Mouse (Mus musculus) neural tube, embryonic 15.5 days (tissue): ENCODE measurements around the gene Phrf1. TPM values are rescaled to one million over a fixed set of nuclear protein-coding genes. Genes with fewer than 3 reads are reported as not detected.
"Not testable (repeated sequence)": the region's sequence is repeated elsewhere in the genome, so short reads cannot be mapped to it uniquely, and the experiment has no call there.

ENCODE experiments used
- ATAC-seq: fragments of 200-750 bp; cut with Nextera tagmentation; 2 replicates; pipeline ENCODE4 v1.8.0; 2017; ENCODE audit warnings: mild to moderate bottlenecking, moderate TSS enrichment, moderate library complexity; ENCODE audit not compliant: low FRiP score
- H3K27ac ChIP-seq: fragments of 300-500 bp; sonication (generic); replicated peaks from 2 replicates; pipeline ENCODE4 v1.5.1; 2015; ENCODE audit warnings: mild to moderate bottlenecking, inconsistent platforms
- H3K27me3 ChIP-seq: fragments of 300-500 bp; sonication (generic); replicated peaks from 2 replicates; pipeline ENCODE4 v1.6.1; 2015; ENCODE audit warnings: inconsistent platforms
- H3K36me3 ChIP-seq: fragments of 300-500 bp; sonication (generic); 2 replicates; pipeline ENCODE4 v1.6.1; 2015; ENCODE audit warnings: inconsistent platforms
- H3K4me1 ChIP-seq: fragments of 300-500 bp; sonication (generic); 2 replicates; pipeline ENCODE4 v1.6.1; 2015; ENCODE audit warnings: inconsistent platforms
- H3K4me2 ChIP-seq: fragments of 300-500 bp; sonication (generic); 2 replicates; pipeline ENCODE4 v1.6.1; 2015; ENCODE audit warnings: inconsistent platforms, mild to moderate bottlenecking, moderate library complexity
- H3K4me3 ChIP-seq: fragments of 300-500 bp; sonication (generic); replicated peaks from 2 replicates; pipeline ENCODE4 v1.5.1; 2015; ENCODE audit warnings: mild to moderate bottlenecking, inconsistent platforms
- H3K9ac ChIP-seq: fragments of 300-500 bp; sonication (generic); replicated peaks from 2 replicates; pipeline ENCODE4 v1.6.1; 2015; ENCODE audit warnings: mild to moderate bottlenecking, inconsistent platforms
- H3K9me3 ChIP-seq: fragments of 300-500 bp; sonication (generic); replicated peaks from 2 replicates; pipeline ENCODE4 v1.6.1; 2016; ENCODE audit warnings: inconsistent platforms
- WGBS: fragments of 180-500 bp; shearing (Covaris S2); methylation state at CpG from one replicate; pipeline ENCODE4 v1.1.7; 2015; ENCODE audit warnings: mixed read lengths; 5-methylcytosine and 5-hydroxymethylcytosine counted together
- polyA plus RNA-seq: library from polyadenylated mRNA; unstranded; fragments of >200 nt; fragmentation: Nextera tagmentation; extraction: Ambion mirVana; gene quantifications from 2 replicates; pipeline ENCODE4 v1.2.1, GENCODE M21; 2015

Phrf1 gene
- polyA plus RNA-seq, 1 experiment from 2014 or later: 54.9 TPM

DNA sequence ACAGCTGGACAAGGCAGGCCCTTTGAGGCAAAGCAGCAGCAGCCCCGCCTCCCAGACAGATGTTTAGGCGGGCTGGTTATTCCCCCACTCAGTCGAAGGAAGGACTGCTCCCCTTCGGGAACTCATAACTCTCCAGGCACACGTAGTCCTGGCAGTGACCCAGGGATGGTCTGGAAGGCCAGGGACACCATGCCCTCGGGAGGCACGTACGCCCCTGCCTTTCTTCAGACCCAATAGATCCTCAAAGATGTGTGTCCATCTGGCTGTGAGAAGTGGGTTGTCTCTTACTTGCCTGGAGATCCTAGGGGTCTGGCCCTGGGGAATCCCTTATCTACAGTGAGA, 6.5 kb upstream of the Phrf1 start:
- Histone ChIP-seq H3K4me1 (peaks cover 24% of the 10 kb centered on the region), H3K27ac (peak overlapping the region; percentile 74), H3K27me3 (no peaks in the 10 kb centered on the region), H3K36me3 (0 out of 2 replicates have a peak, but pooled peaks cover 4% of the 10 kb centered on the region), H3K4me2 (peak overlapping the region; percentile 77), H3K4me3 (peak overlapping the region; percentile 41), H3K9ac (peak overlapping the region; percentile 38; the same call in 1 of the 2 replicates), H3K9me3 (no peaks in the 10 kb centered on the region)
- WGBS: 6% methylated on average over 8 of the region's 8 CpGs
- ATAC-seq: no peak

GRCm38 (mm10) chr7:141222696-141223215, 5.8 kb upstream of the Phrf1 start:
- Histone ChIP-seq H3K4me3 (peak overlapping the region; percentile 41; the same call in 1 of the 2 replicates), H3K27ac (peak overlapping the region; percentile 74), H3K4me1 (peaks cover 23% of the 10 kb centered on the region), H3K27me3 (no peaks in the 10 kb centered on the region), H3K9me3 (no peaks in the 10 kb centered on the region), H3K9ac (no peak overlapping the region), H3K4me2 (peak overlapping the region; percentile 77), H3K36me3 (0 out of 2 replicates have a peak, but pooled peaks cover 4% of the 10 kb centered on the region)
- 90% methylated on average over 4 of the region's 4 CpGs for WGBS
- no peak for ATAC-seq

- Histone ChIP-seq H3K4me1 (peaks cover 38% of the 10 kb centered on the region), H3K4me2 (no peak overlapping the region), H3K4me3 (no peak overlapping the region), H3K9ac (no peak overlapping the region), H3K27ac (no peak overlapping the region), H3K36me3 (peaks cover 8% of the 10 kb centered on the region), H3K27me3 (no peaks in the 10 kb centered on the region), H3K9me3 (no peaks in the 10 kb centered on the region)
- no peak for ATAC-seq
- WGBS: 86% methylated on average over 6 of the region's 6 CpGs
These were observed 2.0 kb upstream of the Phrf1 start for GRCm38 (mm10) chr7:141226535-141226934.

GRCm38 (mm10) chr7:141227796-141228195, 788 bp upstream of the Phrf1 start:
- H3K9me3 ChIP-seq: no peaks in the 10 kb centered on the region
- peaks cover 33% of the 10 kb centered on the region for H3K4me1 ChIP-seq
- no peaks in the 10 kb centered on the region for H3K27me3 ChIP-seq
- H3K27ac ChIP-seq: peak overlapping the region; percentile 100
- peak overlapping the region; percentile 90 for H3K4me3 ChIP-seq
- peaks cover 21% of the 10 kb centered on the region for H3K36me3 ChIP-seq
- H3K4me2 ChIP-seq: peak overlapping the region; percentile 83
- no peak for ATAC-seq
- 0 out of 2 replicates have a peak overlapping the region, but pooled peaks have one; percentile 94 for H3K9ac ChIP-seq
- WGBS: 87% methylated on average over 4 of the region's 4 CpGs

DNA sequence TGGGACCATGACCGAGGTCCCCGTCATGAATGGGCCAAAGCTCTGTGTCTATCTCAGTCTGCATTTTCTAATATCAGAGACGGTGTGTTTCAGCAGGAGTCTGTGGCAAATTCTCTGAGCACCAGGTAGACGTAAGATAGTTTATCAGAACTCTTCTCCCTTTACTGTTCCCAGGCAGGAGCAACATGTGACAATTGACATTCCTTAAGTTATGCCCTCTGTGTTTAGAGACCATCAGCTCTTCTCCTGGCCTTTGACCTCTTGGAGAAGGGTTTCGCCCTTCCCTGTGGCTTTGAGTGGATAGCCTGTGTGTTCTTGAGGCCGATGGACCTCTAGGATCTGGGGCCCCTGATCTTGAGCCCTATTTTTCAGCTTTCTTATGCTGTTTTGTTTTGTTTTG, 1.1 kb downstream of the Phrf1 start:
- WGBS: 73% methylated on average over 6 of the region's 6 CpGs
- H3K4me2 ChIP-seq: peak overlapping the region; percentile 83
- H3K27ac ChIP-seq: no peak overlapping the region
- peaks cover 32% of the 10 kb centered on the region for H3K4me1 ChIP-seq
- no peaks in the 10 kb centered on the region for H3K27me3 ChIP-seq
- peaks cover 40% of the 10 kb centered on the region for H3K36me3 ChIP-seq
- H3K9ac ChIP-seq: peak overlapping the region; percentile 94
- ATAC-seq: no peak
- H3K9me3 ChIP-seq: no peaks in the 10 kb centered on the region
- peak overlapping the region; percentile 90 for H3K4me3 ChIP-seq

DNA sequence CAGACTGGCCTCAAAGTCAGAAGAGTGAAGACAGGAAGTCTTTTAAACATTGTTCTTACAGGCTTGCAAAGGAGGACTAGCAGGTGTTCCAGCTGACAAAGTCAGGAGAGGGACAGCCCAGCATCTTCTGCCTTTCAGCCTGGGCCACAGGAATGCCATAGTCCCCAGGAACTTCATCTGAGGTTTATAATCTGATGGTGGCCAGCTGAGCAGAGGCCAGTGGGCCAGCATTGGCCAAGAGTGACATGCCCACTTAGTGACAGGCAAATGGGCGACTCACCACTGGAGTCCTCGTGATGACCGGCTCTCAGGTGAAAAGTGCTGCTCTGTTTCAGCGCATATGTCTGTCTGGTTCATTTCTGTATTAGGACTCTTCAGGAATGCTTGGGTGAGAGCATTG, 2.0 kb downstream of the Phrf1 start:
- no peak overlapping the region for H3K9ac ChIP-seq
- H3K9me3 ChIP-seq: no peaks in the 10 kb centered on the region
- no peak overlapping the region for H3K27ac ChIP-seq
- H3K36me3 ChIP-seq: peaks cover 47% of the 10 kb centered on the region
- no peaks in the 10 kb centered on the region for H3K27me3 ChIP-seq
- WGBS: 97% methylated on average over 4 of the region's 4 CpGs
- ATAC-seq: no peak
- peak overlapping the region; percentile 83; the same call in 1 of the 2 replicates for H3K4me2 ChIP-seq
- peaks cover 32% of the 10 kb centered on the region for H3K4me1 ChIP-seq
- H3K4me3 ChIP-seq: peak overlapping the region; percentile 7; the same call in 1 of the 2 replicates

GRCm38 (mm10) chr7:141231111-141231510, 2.5 kb downstream of the Phrf1 start:
- H3K9me3 ChIP-seq: no peaks in the 10 kb centered on the region
- 92% methylated on average over 3 of the region's 3 CpGs for WGBS
- ATAC-seq: no peak
- no peaks in the 10 kb centered on the region for H3K27me3 ChIP-seq
- H3K27ac ChIP-seq: no peak overlapping the region
- no peak overlapping the region for H3K4me3 ChIP-seq
- H3K36me3 ChIP-seq: peaks cover 50% of the 10 kb centered on the region
- H3K4me2 ChIP-seq: no peak overlapping the region
- no peak overlapping the region for H3K9ac ChIP-seq
- peaks cover 32% of the 10 kb centered on the region for H3K4me1 ChIP-seq

- H3K4me3 ChIP-seq: no peak overlapping the region
These were observed 3.0 kb downstream of the Phrf1 start for GRCm38 (mm10) chr7:141231551-141231950.

DNA sequence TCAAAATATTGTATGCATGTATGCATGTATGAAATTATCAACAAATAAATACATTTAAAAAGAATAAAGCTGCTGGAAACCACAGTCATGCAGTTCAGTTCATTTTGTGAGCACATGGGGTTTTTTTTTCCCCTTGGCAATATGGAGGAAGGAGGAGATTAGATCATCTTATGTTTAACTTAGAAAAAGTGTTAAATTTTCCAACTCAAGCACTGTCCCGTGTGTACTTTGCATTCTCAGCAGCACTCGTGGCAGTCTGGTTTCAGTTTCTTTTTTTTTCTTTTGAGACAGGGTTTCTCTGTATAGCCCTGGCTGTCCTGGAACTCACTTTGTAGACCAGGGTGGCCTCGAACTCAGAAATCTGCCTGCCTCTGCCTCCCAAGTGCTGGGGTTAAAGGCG, 21.9 kb downstream of the Phrf1 start:
- not testable (repeated sequence) for H3K9ac ChIP-seq, H3K4me1 ChIP-seq, H3K27me3 ChIP-seq, H3K4me2 ChIP-seq, ATAC-seq, H3K27ac ChIP-seq, H3K9me3 ChIP-seq, H3K4me3 ChIP-seq
- WGBS: 96% methylated on average over 4 of the region's 4 CpGs
- H3K36me3 ChIP-seq: peaks cover 79% of the 10 kb centered on the region

More at GRCm38 (mm10) chr7:141231551-141231950, 3.0 kb downstream of the Phrf1 start:
- Histone ChIP-seq H3K9me3 (no peaks in the 10 kb centered on the region), H3K36me3 (peaks cover 53% of the 10 kb centered on the region), H3K27me3 (no peaks in the 10 kb centered on the region), H3K27ac (no peak overlapping the region), H3K4me1 (peaks cover 32% of the 10 kb centered on the region), H3K4me2 (no peak overlapping the region), H3K9ac (no peak overlapping the region)
- no peak for ATAC-seq
- WGBS: 96% methylated on average over 10 of the region's 10 CpGs

DNA sequence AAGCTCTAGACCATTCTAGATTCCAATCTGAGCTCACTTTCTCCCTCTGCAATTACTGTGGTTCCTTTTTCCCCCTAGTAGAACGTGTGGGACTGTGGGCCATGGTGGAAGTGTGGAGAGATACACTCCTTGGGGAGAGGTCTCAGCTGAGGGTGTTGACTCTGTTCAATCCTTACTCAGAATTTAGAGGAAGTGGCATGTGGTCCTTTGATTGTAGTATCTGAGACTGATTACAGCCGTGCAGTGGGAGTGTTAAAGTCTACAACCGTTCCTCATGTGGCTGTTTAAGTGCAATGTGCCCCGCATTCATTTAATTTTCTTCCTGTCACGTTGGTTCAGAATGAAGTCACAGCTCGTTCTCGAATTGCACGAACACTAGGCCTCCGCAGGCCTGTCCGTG, 27.6 kb downstream of the Phrf1 start:
- no peak for ATAC-seq
- Histone ChIP-seq H3K36me3 (peaks cover 84% of the 10 kb centered on the region), H3K9ac (no peak overlapping the region), H3K4me3 (no peak overlapping the region), H3K9me3 (no peaks in the 10 kb centered on the region), H3K4me1 (no peaks in the 10 kb centered on the region), H3K27ac (no peak overlapping the region), H3K27me3 (no peaks in the 10 kb centered on the region), H3K4me2 (no peak overlapping the region)
- WGBS: 94% methylated on average over 10 of the region's 10 CpGs

GRCm38 (mm10) chr7:141261480-141261879, 32.9 kb downstream of the Phrf1 start:
- Histone ChIP-seq H3K9ac (no peak overlapping the region), H3K4me2 (no peak overlapping the region), H3K27me3 (no peaks in the 10 kb centered on the region), H3K4me1 (peaks cover 14% of the 10 kb centered on the region), H3K9me3 (no peaks in the 10 kb centered on the region), H3K36me3 (peaks cover 75% of the 10 kb centered on the region), H3K27ac (no peak overlapping the region), H3K4me3 (no peak overlapping the region)
- no peak for ATAC-seq
- 96% methylated on average over 3 of the region's 3 CpGs for WGBS

DNA sequence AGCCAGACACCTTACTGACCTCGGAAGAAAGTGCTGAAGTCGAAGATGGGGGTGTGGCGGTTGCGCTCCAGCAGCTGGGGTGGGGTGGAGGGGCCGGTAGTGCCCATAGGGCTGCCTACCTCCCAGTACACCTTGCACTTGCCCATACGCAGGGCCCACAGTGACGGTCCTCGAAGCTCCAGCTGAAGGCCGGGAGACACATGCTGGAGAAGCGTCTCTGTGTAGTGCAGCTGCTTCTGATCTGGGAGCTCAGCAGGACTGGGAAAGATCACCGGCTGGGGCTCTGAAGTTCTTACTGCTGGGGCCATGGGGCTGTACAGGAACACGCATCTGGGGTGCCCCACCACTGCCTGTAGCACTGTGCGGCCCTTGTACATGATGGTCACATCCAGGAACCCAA, 35.1 kb downstream of the Phrf1 start:
- no peak overlapping the region for H3K9ac ChIP-seq
- H3K27me3 ChIP-seq: no peaks in the 10 kb centered on the region
- H3K36me3 ChIP-seq: peaks cover 54% of the 10 kb centered on the region
- H3K4me3 ChIP-seq: no peak overlapping the region
- ATAC-seq: no peak
- no peak overlapping the region for H3K27ac ChIP-seq
- 91% methylated on average over 13 of the region's 13 CpGs for WGBS
- H3K4me1 ChIP-seq: peaks cover 15% of the 10 kb centered on the region
- no peaks in the 10 kb centered on the region for H3K9me3 ChIP-seq
- no peak overlapping the region for H3K4me2 ChIP-seq
